Mouse (Mus musculus): ENCODE results near the gene Slc38a6. TPM values are rescaled to one million over a fixed set of nuclear protein-coding genes. Genes with fewer than 3 reads are reported as not detected.
A peak's percentile ranks its signal among the peaks of the same experiment; 100 is the strongest.

Slc38a6 gene
- polyA plus RNA-seq, 1 experiment from 2014 or later, result 4.4 TPM

- Histone ChIP-seq H3K27ac (ENCODE audit: low read depth) (no peak overlapping the region), H3K9ac (replicated peaks) (no peak overlapping the region), H3K9me3 (ENCODE audit: low read length) (no peaks in the 10 kb centered on the region), H3K36me3 (replicated peaks; ENCODE audit: insufficient read depth, low read length) (no peaks in the 10 kb centered on the region), H3K27me3 (ENCODE audit: insufficient read depth, low read length) (no peaks in the 10 kb centered on the region), H3K4me2 (ENCODE audit: low read depth, low read length) (no peak overlapping the region), H3K4me3 (ENCODE audit: low read depth, low read length) (no peak overlapping the region), H3K4me1 (ENCODE audit: insufficient read depth) (no peaks in the 10 kb centered on the region; the same call in 1 of the 2 replicates)
- no peak for ATAC-seq
- no peak for DNase-seq
- 79% methylated on average over 5 of the region's 5 CpGs for WGBS (ENCODE audit: insufficient replicate concordance)
- no peak for TF ChIP-seq CTCF (IDR thresholded peaks at IDR 0.05; ENCODE audit: low read depth)
- no peak for TF ChIP-seq EP300 (IDR thresholded peaks at IDR 0.05; ENCODE audit: low read depth)
These were observed 70.7 kb downstream of the Slc38a6 start for GRCm38 (mm10) chr12:73357311-73357710.

GRCm38 (mm10) chr12:73357736-73358135 is 71.2 kb downstream of the Slc38a6 start:
- WGBS (ENCODE audit: insufficient replicate concordance), result 85% methylated on average over 3 of the region's 3 CpGs
- Histone ChIP-seq H3K9me3 (ENCODE audit: low read length) (no peaks in the 10 kb centered on the region), H3K4me3 (ENCODE audit: low read depth, low read length) (no peak overlapping the region), H3K27me3 (ENCODE audit: insufficient read depth, low read length) (no peaks in the 10 kb centered on the region), H3K4me2 (ENCODE audit: low read depth, low read length) (no peak overlapping the region), H3K27ac (ENCODE audit: low read depth) (no peak overlapping the region), H3K36me3 (replicated peaks; ENCODE audit: insufficient read depth, low read length) (no peaks in the 10 kb centered on the region), H3K4me1 (ENCODE audit: insufficient read depth) (no peaks in the 10 kb centered on the region; the same call in 1 of the 2 replicates), H3K9ac (replicated peaks) (no peak overlapping the region)
- ATAC-seq (no peak), DNase-seq (no peak)
- TF ChIP-seq EP300 (IDR thresholded peaks at IDR 0.05; ENCODE audit: low read depth), result no peak
- TF ChIP-seq CTCF (IDR thresholded peaks at IDR 0.05; ENCODE audit: low read depth), result no peak

- ATAC-seq (no peak), DNase-seq (peak; percentile 53)
- TF ChIP-seq CTCF (IDR thresholded peaks at IDR 0.05; ENCODE audit: low read depth) (no peak), EP300 (IDR thresholded peaks at IDR 0.05; ENCODE audit: low read depth) (no peak)
- Histone ChIP-seq H3K27ac (ENCODE audit: low read depth) (no peak overlapping the region), H3K36me3 (replicated peaks; ENCODE audit: insufficient read depth, low read length) (no peaks in the 10 kb centered on the region), H3K27me3 (ENCODE audit: insufficient read depth, low read length) (no peaks in the 10 kb centered on the region), H3K9ac (replicated peaks) (no peak overlapping the region), H3K4me3 (ENCODE audit: low read depth, low read length) (no peak overlapping the region), H3K9me3 (ENCODE audit: low read length) (no peaks in the 10 kb centered on the region), H3K4me1 (ENCODE audit: insufficient read depth) (no peaks in the 10 kb centered on the region; the same call in 1 of the 2 replicates), H3K4me2 (ENCODE audit: low read depth, low read length) (no peak overlapping the region)
- 72% methylated on average over 2 of the region's 2 CpGs for WGBS (ENCODE audit: insufficient replicate concordance)
These were observed 72.1 kb downstream of the Slc38a6 start for GRCm38 (mm10) chr12:73358640-73359039.

- Histone ChIP-seq H3K27me3 (ENCODE audit: insufficient read depth, low read length) (no peaks in the 10 kb centered on the region), H3K4me2 (ENCODE audit: low read depth, low read length) (no peak overlapping the region), H3K36me3 (replicated peaks; ENCODE audit: insufficient read depth, low read length) (no peaks in the 10 kb centered on the region), H3K9ac (replicated peaks) (no peak overlapping the region), H3K4me1 (ENCODE audit: insufficient read depth) (no peaks in the 10 kb centered on the region; the same call in 1 of the 2 replicates), H3K9me3 (ENCODE audit: low read length) (no peaks in the 10 kb centered on the region), H3K4me3 (ENCODE audit: low read depth, low read length) (no peak overlapping the region), H3K27ac (ENCODE audit: low read depth) (no peak overlapping the region)
- WGBS (ENCODE audit: insufficient replicate concordance), result 46% methylated on average over 4 of the region's 4 CpGs
- TF ChIP-seq CTCF (IDR thresholded peaks at IDR 0.05; ENCODE audit: low read depth) (no peak), EP300 (IDR thresholded peaks at IDR 0.05; ENCODE audit: low read depth) (no peak)
- ATAC-seq (no peak), DNase-seq (no peak)
These were observed 72.9 kb downstream of the Slc38a6 start for GRCm38 (mm10) chr12:73359520-73359919.

- no peak for ATAC-seq
- H3K4me2 ChIP-seq (ENCODE audit: low read depth, low read length), result no peak overlapping the region
- no peak overlapping the region for H3K4me3 ChIP-seq (ENCODE audit: low read depth, low read length)
- TF ChIP-seq EP300 (IDR thresholded peaks at IDR 0.05; ENCODE audit: low read depth) (no peak), CTCF (IDR thresholded peaks at IDR 0.05; ENCODE audit: low read depth) (no peak)
- H3K4me1 ChIP-seq (ENCODE audit: insufficient read depth), result no peaks in the 10 kb centered on the region; the same call in 1 of the 2 replicates
- no peaks in the 10 kb centered on the region for H3K9me3 ChIP-seq (ENCODE audit: low read length)
- H3K27ac ChIP-seq (ENCODE audit: low read depth), result no peak overlapping the region
- no peaks in the 10 kb centered on the region for H3K36me3 ChIP-seq (replicated peaks; ENCODE audit: insufficient read depth, low read length)
- no peaks in the 10 kb centered on the region for H3K27me3 ChIP-seq (ENCODE audit: insufficient read depth, low read length)
- H3K9ac ChIP-seq (replicated peaks), result no peak overlapping the region
- WGBS (ENCODE audit: insufficient replicate concordance), result 78% methylated on average over 11 of the region's 11 CpGs
- DNase-seq, result no peak
These were observed 74.6 kb downstream of the Slc38a6 start for GRCm38 (mm10) chr12:73361201-73361600.

- Histone ChIP-seq H3K4me3 (ENCODE audit: low read depth, low read length) (no peak overlapping the region), H3K27ac (ENCODE audit: low read depth) (no peak overlapping the region), H3K27me3 (ENCODE audit: insufficient read depth, low read length) (no peaks in the 10 kb centered on the region), H3K9me3 (ENCODE audit: low read length) (no peaks in the 10 kb centered on the region), H3K9ac (replicated peaks) (no peak overlapping the region), H3K4me1 (ENCODE audit: insufficient read depth) (no peaks in the 10 kb centered on the region; the same call in 1 of the 2 replicates), H3K36me3 (replicated peaks; ENCODE audit: insufficient read depth, low read length) (no peaks in the 10 kb centered on the region), H3K4me2 (ENCODE audit: low read depth, low read length) (no peak overlapping the region)
- TF ChIP-seq EP300 (IDR thresholded peaks at IDR 0.05; ENCODE audit: low read depth) (no peak), CTCF (IDR thresholded peaks at IDR 0.05; ENCODE audit: low read depth) (no peak)
- ATAC-seq, result no peak
- WGBS (ENCODE audit: insufficient replicate concordance), result 71% methylated on average over 6 of the region's 6 CpGs
- no peak for DNase-seq
These were observed 76.8 kb downstream of the Slc38a6 start for GRCm38 (mm10) chr12:73363401-73363800.

GRCm38 (mm10) chr12:73363956-73364355 is 77.4 kb downstream of the Slc38a6 start:
- DNase-seq (no peak), ATAC-seq (no peak)
- Histone ChIP-seq H3K4me1 (ENCODE audit: insufficient read depth) (no peaks in the 10 kb centered on the region; the same call in 1 of the 2 replicates), H3K4me3 (ENCODE audit: low read depth, low read length) (no peak overlapping the region), H3K9me3 (ENCODE audit: low read length) (no peaks in the 10 kb centered on the region), H3K9ac (replicated peaks) (no peak overlapping the region), H3K36me3 (replicated peaks; ENCODE audit: insufficient read depth, low read length) (no peaks in the 10 kb centered on the region), H3K27me3 (ENCODE audit: insufficient read depth, low read length) (no peaks in the 10 kb centered on the region), H3K4me2 (ENCODE audit: low read depth, low read length) (no peak overlapping the region), H3K27ac (ENCODE audit: low read depth) (no peak overlapping the region)
- WGBS (ENCODE audit: insufficient replicate concordance), result 90% methylated on average over 3 of the region's 3 CpGs
- TF ChIP-seq EP300 (IDR thresholded peaks at IDR 0.05; ENCODE audit: low read depth) (no peak), CTCF (IDR thresholded peaks at IDR 0.05; ENCODE audit: low read depth) (no peak)

Data from liver, postnatal 0 days (tissue).